ENCODE assay signal across 10 mouse cellular contexts in the genomic region with DNA sequence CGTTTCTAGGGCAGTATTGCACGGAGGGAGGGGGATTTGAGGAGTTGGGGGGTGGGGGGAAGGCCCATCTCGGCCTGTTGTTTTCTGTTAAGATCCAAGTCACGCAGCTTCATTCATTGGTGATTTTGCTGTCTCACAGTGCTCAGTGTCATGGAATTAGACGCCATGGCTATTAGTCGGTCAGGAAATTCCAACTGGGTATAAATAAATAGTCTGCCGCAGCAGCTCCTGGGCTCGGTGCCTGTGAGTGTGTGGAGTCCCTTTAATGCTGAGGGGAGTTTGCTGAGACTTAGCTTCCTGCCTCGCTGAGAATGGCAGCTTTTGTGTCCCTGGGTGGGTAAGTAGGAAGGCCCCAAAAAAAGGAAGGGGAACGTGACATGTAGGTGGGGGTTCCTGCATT.
A peak's percentile ranks its signal among the peaks of the same experiment; 100 is the strongest.
DNase-seq lines count a peak whose midpoint lies in the region; ATAC-seq lines count a peak whose summit lies in the region.
"Had no signal": no experiment of that assay in that cellular context is flagged by ENCODE, and none has a peak within 500 bp of the region (broad histone marks: within the 10 kb centered on the region; RNA-seq: fewer than 3 reads in every experiment).

No protein-coding gene starts in this region.

- no peaks in the 10 kb centered on the region for H3K9me3 ChIP-seq in forebrain, embryonic 14.5 days (replicated peaks; ENCODE audit: control insufficient read depth, low read length)
- peaks cover 11% of the 10 kb centered on the region; the same call in 1 of the 2 replicates for H3K9me3 ChIP-seq in limb, embryonic 13.5 days
- H3K9me3 ChIP-seq in neural tube, embryonic 13.5 days = no peaks in the 10 kb centered on the region

- H3K27ac ChIP-seq in forebrain, embryonic 14.5 days (ENCODE audit: low read depth, low read length) = no peak overlapping the region; the same call in 1 of the 2 replicates
- peak overlapping the region; percentile 87 for H3K27ac ChIP-seq in limb, embryonic 13.5 days
- H3K27ac ChIP-seq in neural tube, embryonic 13.5 days (replicated peaks) = peak overlapping the region; percentile 46

- no peak overlapping the region for H3K9ac ChIP-seq in forebrain, embryonic 14.5 days (ENCODE audit: low read length)
- no peak overlapping the region for H3K9ac ChIP-seq in limb, embryonic 13.5 days
- no peak overlapping the region for H3K9ac ChIP-seq in neural tube, embryonic 13.5 days

- H3K4me2 ChIP-seq in forebrain, embryonic 14.5 days (ENCODE audit: low read length) = no peak overlapping the region
- H3K4me2 ChIP-seq in limb, embryonic 13.5 days (replicated peaks) = peak overlapping the region; percentile 39
- peak overlapping the region; percentile 20; the same call in 1 of the 2 replicates for H3K4me2 ChIP-seq in neural tube, embryonic 13.5 days

- H3K27me3 ChIP-seq in forebrain, embryonic 14.5 days (replicated peaks; ENCODE audit: control insufficient read depth, insufficient read depth, low read length) = no peaks in the 10 kb centered on the region
- H3K27me3 ChIP-seq in limb, embryonic 13.5 days = no peaks in the 10 kb centered on the region
- H3K27me3 ChIP-seq in neural tube, embryonic 13.5 days = no peaks in the 10 kb centered on the region
- H3K27me3 ChIP-seq: Patski had no signal

- no peak overlapping the region for H3K4me3 ChIP-seq in forebrain, embryonic 14.5 days (ENCODE audit: low read depth, low read length)
- 0 out of 2 replicates have a peak overlapping the region, but pooled peaks have one; percentile 10 for H3K4me3 ChIP-seq in limb, embryonic 13.5 days
- no peak overlapping the region for H3K4me3 ChIP-seq in neural tube, embryonic 13.5 days
- H3K4me3 ChIP-seq: myocyte had no signal

- 28% methylated on average over 10 of the region's 10 CpGs for WGBS in forebrain, embryonic 14.5 days
- 9% methylated on average over 10 of the region's 10 CpGs for WGBS in limb, embryonic 13.5 days
- WGBS in neural tube, embryonic 13.5 days = 25% methylated on average over 10 of the region's 10 CpGs

- peak; percentile 58; the same call in 1 of the 2 replicates for ATAC-seq in forebrain, embryonic 14.5 days
- ATAC-seq in limb, embryonic 13.5 days (ENCODE audit: low FRiP score, low read depth) = peak; percentile 84
- peak; percentile 79 for ATAC-seq in neural tube, embryonic 13.5 days (ENCODE audit: low read depth)
- no peak for ATAC-seq in activated CD4-positive, CD25-positive, alpha-beta regulatory T cell, adult 4 months
- no peak for ATAC-seq in monocyte, adult 5-6 weeks (replicated peaks; ENCODE audit: insufficient number of reproducible peaks, low FRiP score, low TSS enrichment, poor library complexity, severe bottlenecking)
- ATAC-seq: Patski had no signal

- no peaks in the 10 kb centered on the region for H3K36me3 ChIP-seq in forebrain, embryonic 14.5 days (ENCODE audit: control insufficient read depth, insufficient read depth, low read length)
- no peaks in the 10 kb centered on the region for H3K36me3 ChIP-seq in limb, embryonic 13.5 days
- H3K36me3 ChIP-seq in neural tube, embryonic 13.5 days = no peaks in the 10 kb centered on the region

- intact Hi-C loops in left cerebral cortex, postnatal 4 days (cut with DNase I) = no loop called here

- peak; percentile 56 for DNase-seq in left cerebral cortex, postnatal 4 days
- no peak for DNase-seq in left cerebral cortex, adult 11 months (ENCODE audit: low spot score)
- peak; percentile 71 for DNase-seq in forebrain, embryonic 14.5 days (ENCODE audit: low spot score)
- peak; percentile 74 for DNase-seq in heart, postnatal 4 days

- peaks cover 10% of the 10 kb centered on the region for H3K4me1 ChIP-seq in forebrain, embryonic 14.5 days (ENCODE audit: control insufficient read depth, insufficient read depth, low read length)
- H3K4me1 ChIP-seq in limb, embryonic 13.5 days = peaks cover 53% of the 10 kb centered on the region
- peaks cover 23% of the 10 kb centered on the region for H3K4me1 ChIP-seq in neural tube, embryonic 13.5 days (replicated peaks)

Comparison
In these comparisons a context has a peak if more than half of its experiments do, and no peak if none do; other contexts are left out.
1. ATAC-seq: peak in forebrain, embryonic 14.5 days (single experiment), limb, embryonic 13.5 days (single experiment) and neural tube, embryonic 13.5 days (single experiment); none in activated CD4-positive, CD25-positive, alpha-beta regulatory T cell, adult 4 months (single experiment) and monocyte, adult 5-6 weeks (single experiment).